Mouse (Mus musculus): ENCODE data around the gene Ahrr. TPM values are rescaled to one million over a fixed set of nuclear protein-coding genes. Genes with fewer than 3 reads are reported as not detected.

Ahrr gene
- polyA plus RNA-seq (2012) = not detected in 2 replicates

GRCm38 (mm10) chr13:74292167-74292566 lies at the start of gene Ahrr:
Gene Ahrr (minus strand): TSS chr13:74292331.
- no peak for TF ChIP-seq GATA1 (IDR thresholded peaks at IDR 0.05; ENCODE audit: low read length)

GRCm38 (mm10) chr13:74341036-74341435 lies 48.9 kb upstream of the Ahrr start:
- TF ChIP-seq GATA1 (IDR thresholded peaks at IDR 0.05; ENCODE audit: low read length) = no peak

- no peak for TF ChIP-seq GATA1 (IDR thresholded peaks at IDR 0.05; ENCODE audit: low read length)
Measured at GRCm38 (mm10) chr13:74329321-74329720, 37.2 kb upstream of the Ahrr start.

- no peak for TF ChIP-seq GATA1 (IDR thresholded peaks at IDR 0.05; ENCODE audit: low read length)
Measured at GRCm38 (mm10) chr13:74317170-74317849, 25.2 kb upstream of the Ahrr start, which contains the start of gene Pdcd6. Gene Pdcd6 (minus strand): TSS chr13:74317580.

GRCm38 (mm10) chr13:74316789-74317169 lies 24.6 kb upstream of the Ahrr start:
- no peak for TF ChIP-seq GATA1 (IDR thresholded peaks at IDR 0.05; ENCODE audit: low read length)

DNA sequence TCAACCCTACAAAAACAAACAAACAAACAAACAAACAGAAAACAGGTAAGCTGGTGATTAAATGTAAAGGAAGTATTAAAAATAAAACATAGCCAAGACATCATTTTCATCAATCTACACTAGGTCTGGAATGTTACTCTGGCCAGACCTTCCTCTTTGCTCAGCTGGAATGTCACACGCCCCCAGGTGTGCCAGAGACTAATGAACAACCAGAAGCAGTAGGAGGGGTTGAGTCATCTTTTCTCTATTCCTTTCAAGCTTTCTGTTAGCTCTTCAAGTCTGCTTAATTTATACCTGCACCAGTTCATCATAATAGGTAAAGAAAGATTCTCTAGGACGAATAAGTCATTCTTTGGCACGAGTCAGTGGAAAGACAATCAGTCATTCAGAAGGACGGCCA lies 24.3 kb upstream of the Ahrr start:
- TF ChIP-seq GATA1 (IDR thresholded peaks at IDR 0.05; ENCODE audit: low read length) = no peak

GRCm38 (mm10) chr13:74314616-74315015 lies 22.5 kb upstream of the Ahrr start:
- no peak for TF ChIP-seq GATA1 (IDR thresholded peaks at IDR 0.05; ENCODE audit: low read length)

- no peak for TF ChIP-seq GATA1 (IDR thresholded peaks at IDR 0.05; ENCODE audit: low read length)
Measured at GRCm38 (mm10) chr13:74305780-74306179, 13.6 kb upstream of the Ahrr start.

DNA sequence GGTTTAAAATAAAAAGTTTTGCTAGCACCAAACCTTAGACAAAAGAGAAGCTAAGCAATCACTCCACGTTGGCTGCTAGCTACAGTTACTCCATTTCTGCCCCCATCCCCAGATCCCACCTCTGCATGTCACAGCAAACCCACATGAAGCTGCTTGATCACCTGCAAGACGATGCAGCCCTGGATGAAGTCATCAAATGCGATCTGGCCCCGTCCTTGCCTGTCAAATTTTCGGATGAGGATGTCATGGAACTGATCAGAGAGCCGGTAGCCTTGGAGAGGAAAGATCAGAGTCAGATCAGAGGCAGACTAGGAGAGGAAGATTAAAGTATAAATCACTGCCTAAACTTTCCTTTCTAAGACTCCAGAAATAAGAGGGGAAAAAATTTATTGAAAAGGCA lies 13.2 kb upstream of the Ahrr start:
- TF ChIP-seq GATA1 (IDR thresholded peaks at IDR 0.05; ENCODE audit: low read length) = no peak

- TF ChIP-seq GATA1 (IDR thresholded peaks at IDR 0.05; ENCODE audit: low read length) = no peak
Measured at GRCm38 (mm10) chr13:74302050-74303037, 10.2 kb upstream of the Ahrr start.

GRCm38 (mm10) chr13:74301607-74301984 lies 9.5 kb upstream of the Ahrr start:
- TF ChIP-seq GATA1 (IDR thresholded peaks at IDR 0.05; ENCODE audit: low read length) = no peak

- no peak for TF ChIP-seq GATA1 (IDR thresholded peaks at IDR 0.05; ENCODE audit: low read length)
Measured at GRCm38 (mm10) chr13:74300925-74301606, 8.9 kb upstream of the Ahrr start.

- no peak for TF ChIP-seq GATA1 (IDR thresholded peaks at IDR 0.05; ENCODE audit: low read length)
Measured at GRCm38 (mm10) chr13:74296376-74296775, 4.2 kb upstream of the Ahrr start.

DNA sequence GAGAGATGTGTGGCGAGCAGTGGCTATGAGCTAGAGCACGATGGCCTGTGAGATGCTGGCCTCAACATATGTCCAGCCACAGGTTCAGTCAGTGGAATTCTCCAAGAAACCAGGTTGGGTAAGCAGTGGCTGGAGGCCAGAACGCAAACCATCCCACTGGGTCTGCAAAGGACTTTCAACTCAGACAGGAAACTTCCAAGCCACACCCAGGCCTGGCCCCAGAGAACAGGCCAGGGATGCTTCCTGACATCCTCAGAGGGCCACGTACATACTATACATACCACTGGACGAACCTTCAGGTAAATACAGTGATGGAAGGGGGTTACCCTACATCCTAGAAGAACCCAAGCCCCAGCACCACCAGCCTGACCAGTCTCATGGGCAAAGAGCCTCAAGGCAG lies 2.5 kb downstream of the Ahrr start:
- TF ChIP-seq GATA1 (IDR thresholded peaks at IDR 0.05; ENCODE audit: low read length) = no peak

- no peak for TF ChIP-seq GATA1 (IDR thresholded peaks at IDR 0.05; ENCODE audit: low read length)
Measured at GRCm38 (mm10) chr13:74282299-74282698, 9.8 kb downstream of the Ahrr start.

- TF ChIP-seq GATA1 (IDR thresholded peaks at IDR 0.05; ENCODE audit: low read length) = peak; percentile 8
Measured at GRCm38 (mm10) chr13:74275726-74276125, 16.4 kb downstream of the Ahrr start.

Data from G1E-ER4 (cell line).